Mouse (Mus musculus) MEL (cell line): ENCODE measurements around the gene Dnal4.

Experiments used
- ETS1 ChIP-seq: IDR thresholded peaks from 2 replicates; pipeline ENCODE4 v1.6.1; 2012; ENCODE audit warnings: low read depth, mild to moderate bottlenecking, inconsistent platforms, low read length, improper control_type of control experiment, moderate library complexity
- MAX ChIP-seq: IDR thresholded peaks from 2 replicates; pipeline ENCODE4 v1.6.1; 2011; ENCODE audit warnings: low read length, improper control_type of control experiment

GRCm38 (mm10) chr15:79803533-79804351 lies 26.1 kb upstream of the Dnal4 start:
- TF ChIP-seq ETS1 = no peak
- TF ChIP-seq MAX = no peak
